Mouse (Mus musculus) C2C12 (cell line): ENCODE measurements around the gene Myo10.

Experiments
- CEBPB ChIP-seq: IDR thresholded peaks from one replicate; pipeline ENCODE4 v1.6.1; 2011; ENCODE audit warnings: low read depth, mild to moderate bottlenecking, control low read depth, moderate library complexity
- CTCF ChIP-seq: IDR thresholded peaks from one replicate; pipeline ENCODE4 v1.5.1; 2011; ENCODE audit not compliant: control insufficient read depth, insufficient read depth, insufficient read length
- MYOD1 ChIP-seq: IDR thresholded peaks from one replicate; pipeline ENCODE4 v1.6.1; 2011; ENCODE audit warnings: low read depth; ENCODE audit not compliant: control insufficient read depth, insufficient read length
- USF1 ChIP-seq: IDR thresholded peaks from one replicate; pipeline ENCODE4 v1.6.1; 2011; ENCODE audit warnings: low read depth, mild to moderate bottlenecking, control low read depth, moderate library complexity

GRCm38 (mm10) chr15:25844013-25844570, 221.8 kb downstream of the Myo10 start:
- TF ChIP-seq MYOD1 (no peak), CTCF (no peak), USF1 (no peak), CEBPB (no peak)
